Mouse (Mus musculus): ENCODE data around the gene Dnm1.

Gene Dnm1

GRCm38 (mm10) chr2:32340836-32341633 is 12.1 kb downstream of the Dnm1 start:
- DNase-seq (ENCODE audit: low read depth), result no peak

- no peak for DNase-seq (ENCODE audit: low read depth)
These were observed 13.1 kb downstream of the Dnm1 start for GRCm38 (mm10) chr2:32339912-32340642.

- no peak for DNase-seq (ENCODE audit: low read depth)
These were observed 17.2 kb downstream of the Dnm1 start for GRCm38 (mm10) chr2:32335888-32336287.

- no peak for DNase-seq (ENCODE audit: low read depth)
These were observed 21.0 kb downstream of the Dnm1 start for GRCm38 (mm10) chr2:32332159-32332558.

- no peak for DNase-seq (ENCODE audit: low read depth)
These were observed 23.6 kb downstream of the Dnm1 start for GRCm38 (mm10) chr2:32329531-32329930.

- no peak for DNase-seq (ENCODE audit: low read depth)
These were observed 24.2 kb downstream of the Dnm1 start for GRCm38 (mm10) chr2:32328911-32329460.

GRCm38 (mm10) chr2:32327200-32327599 is 25.9 kb downstream of the Dnm1 start:
- no peak for DNase-seq (ENCODE audit: low read depth)

GRCm38 (mm10) chr2:32325342-32325741 is 27.8 kb downstream of the Dnm1 start:
- DNase-seq (ENCODE audit: low read depth), result no peak

GRCm38 (mm10) chr2:32324322-32324721 is 28.8 kb downstream of the Dnm1 start:
- no peak for DNase-seq (ENCODE audit: low read depth)

GRCm38 (mm10) chr2:32322754-32323741 is 30.1 kb downstream of the Dnm1 start:
- DNase-seq (ENCODE audit: low read depth), result no peak

- no peak for DNase-seq (ENCODE audit: low read depth)
These were observed 31.4 kb downstream of the Dnm1 start for GRCm38 (mm10) chr2:32321591-32322298.

GRCm38 (mm10) chr2:32320721-32321120 is 32.4 kb downstream of the Dnm1 start:
- DNase-seq (ENCODE audit: low read depth), result no peak

GRCm38 (mm10) chr2:32319586-32320580 is 33.3 kb downstream of the Dnm1 start:
- no peak for DNase-seq (ENCODE audit: low read depth)

- DNase-seq (ENCODE audit: low read depth), result no peak
These were observed 34.2 kb downstream of the Dnm1 start for GRCm38 (mm10) chr2:32318709-32319585.

- DNase-seq (ENCODE audit: low read depth), result no peak
These were observed 35.2 kb downstream of the Dnm1 start for GRCm38 (mm10) chr2:32317791-32318417.

- DNase-seq (ENCODE audit: low read depth), result no peak
These were observed 36.1 kb downstream of the Dnm1 start for GRCm38 (mm10) chr2:32316887-32317656.

- no peak for DNase-seq (ENCODE audit: low read depth)
These were observed 37.4 kb downstream of the Dnm1 start for GRCm38 (mm10) chr2:32315751-32316150.

GRCm38 (mm10) chr2:32314831-32315230 is 38.3 kb downstream of the Dnm1 start:
- DNase-seq (ENCODE audit: low read depth), result no peak
